Mouse (Mus musculus): ENCODE data around the gene Klrb1.

DNA sequence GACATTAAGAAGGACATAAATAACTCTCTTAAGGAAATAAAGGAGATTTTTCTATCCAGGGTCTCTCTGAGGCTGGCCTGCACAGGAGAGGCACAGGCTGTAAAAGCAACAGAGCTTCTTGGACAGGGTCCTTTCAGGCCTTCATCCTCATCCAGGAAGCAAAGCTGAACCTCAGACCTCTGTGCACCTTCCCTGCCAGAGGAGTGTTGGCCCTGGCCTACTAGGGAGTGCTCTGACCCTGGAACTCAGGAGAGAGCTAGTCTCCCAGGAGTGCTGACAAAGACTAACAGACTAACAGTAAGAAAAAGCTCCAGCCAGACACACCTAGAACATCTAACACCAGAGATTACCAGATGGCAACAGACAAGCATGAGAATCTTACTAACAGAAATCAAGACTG lies 43.3 kb downstream of the Klrb1 start:
- TF ChIP-seq GATA1 (IDR thresholded peaks at IDR 0.05; ENCODE audit: low read length): no peak
- no peak for TF ChIP-seq TAL1 (IDR thresholded peaks at IDR 0.05; ENCODE audit: low read length)
